Mouse (Mus musculus): ENCODE measurements at regions not wholly inside any gene's neighbourhood (a gene's known extent, or its start where the extent isn't known, plus 50 kb on each side); places are given as distances from the start of the nearest gene placed in this dataset.

- Histone ChIP-seq H3K9me3 (replicated peaks; ENCODE audit: low read length) (peaks cover 7% of the 10 kb centered on the region; the same call in 1 of the 2 replicates), H3K4me2 (ENCODE audit: low read length) (no peak overlapping the region), H3K9ac (ENCODE audit: low read depth, low read length) (no peak overlapping the region), H3K36me3 (ENCODE audit: insufficient read depth, low read length) (no peaks in the 10 kb centered on the region), H3K27me3 (ENCODE audit: insufficient read depth, low read length) (no peaks in the 10 kb centered on the region), H3K4me1 (replicated peaks; ENCODE audit: insufficient read depth, low read length) (no peaks in the 10 kb centered on the region), H3K4me3 (replicated peaks; ENCODE audit: low read depth, low read length) (no peak overlapping the region), H3K27ac (no peak overlapping the region)
- DNase-seq (ENCODE audit: low spot score) = no peak
- WGBS = 61% methylated on average over 8 of the region's 8 CpGs
- TF ChIP-seq CTCF (IDR thresholded peaks at IDR 0.05; ENCODE audit: low read depth) = no peak
- ATAC-seq (replicated peaks; ENCODE audit: low FRiP score, low read depth) = no peak
Measured at GRCm38 (mm10) chr10:98840411-98840810, 73.8 kb upstream of the Atp2b1 start.

GRCm38 (mm10) chr10:98840957-98841831, 73.0 kb upstream of the Atp2b1 start:
- ATAC-seq (replicated peaks; ENCODE audit: low FRiP score, low read depth) (no peak), DNase-seq (ENCODE audit: low spot score) (no peak)
- no peak overlapping the region for H3K4me2 ChIP-seq (ENCODE audit: low read length)
- H3K9ac ChIP-seq (ENCODE audit: low read depth, low read length) = no peak overlapping the region
- no peaks in the 10 kb centered on the region for H3K36me3 ChIP-seq (ENCODE audit: insufficient read depth, low read length)
- no peaks in the 10 kb centered on the region for H3K4me1 ChIP-seq (replicated peaks; ENCODE audit: insufficient read depth, low read length)
- H3K27ac ChIP-seq = no peak overlapping the region
- peaks cover 7% of the 10 kb centered on the region; the same call in 1 of the 2 replicates for H3K9me3 ChIP-seq (replicated peaks; ENCODE audit: low read length)
- H3K4me3 ChIP-seq (replicated peaks; ENCODE audit: low read depth, low read length) = no peak overlapping the region
- TF ChIP-seq CTCF (IDR thresholded peaks at IDR 0.05; ENCODE audit: low read depth) = no peak
- 82% methylated on average over 13 of the region's 13 CpGs for WGBS
- H3K27me3 ChIP-seq (ENCODE audit: insufficient read depth, low read length) = no peaks in the 10 kb centered on the region

GRCm38 (mm10) chr10:98841860-98842259, 72.3 kb upstream of the Atp2b1 start:
- no peaks in the 10 kb centered on the region for H3K27me3 ChIP-seq (ENCODE audit: insufficient read depth, low read length)
- peaks cover 7% of the 10 kb centered on the region; the same call in 1 of the 2 replicates for H3K9me3 ChIP-seq (replicated peaks; ENCODE audit: low read length)
- no peak overlapping the region for H3K4me3 ChIP-seq (replicated peaks; ENCODE audit: low read depth, low read length)
- no peak for ATAC-seq (replicated peaks; ENCODE audit: low FRiP score, low read depth)
- no peak overlapping the region for H3K27ac ChIP-seq
- no peak for DNase-seq (ENCODE audit: low spot score)
- 75% methylated on average over 3 of the region's 3 CpGs for WGBS
- TF ChIP-seq CTCF (IDR thresholded peaks at IDR 0.05; ENCODE audit: low read depth) = no peak
- H3K4me1 ChIP-seq (replicated peaks; ENCODE audit: insufficient read depth, low read length) = no peaks in the 10 kb centered on the region
- no peak overlapping the region for H3K4me2 ChIP-seq (ENCODE audit: low read length)
- H3K36me3 ChIP-seq (ENCODE audit: insufficient read depth, low read length) = no peaks in the 10 kb centered on the region
- no peak overlapping the region for H3K9ac ChIP-seq (ENCODE audit: low read depth, low read length)

- no peak overlapping the region for H3K9ac ChIP-seq (ENCODE audit: low read depth, low read length)
- no peak overlapping the region for H3K4me3 ChIP-seq (replicated peaks; ENCODE audit: low read depth, low read length)
- WGBS = 91% methylated on average over 1 of the region's 1 CpGs
- no peak overlapping the region for H3K27ac ChIP-seq
- ATAC-seq (replicated peaks; ENCODE audit: low FRiP score, low read depth) = no peak
- H3K4me1 ChIP-seq (replicated peaks; ENCODE audit: insufficient read depth, low read length) = no peaks in the 10 kb centered on the region
- H3K9me3 ChIP-seq (replicated peaks; ENCODE audit: low read length) = peaks cover 7% of the 10 kb centered on the region; the same call in 1 of the 2 replicates
- H3K27me3 ChIP-seq (ENCODE audit: insufficient read depth, low read length) = no peaks in the 10 kb centered on the region
- no peak for TF ChIP-seq CTCF (IDR thresholded peaks at IDR 0.05; ENCODE audit: low read depth)
- DNase-seq (ENCODE audit: low spot score) = no peak
- no peak overlapping the region for H3K4me2 ChIP-seq (ENCODE audit: low read length)
- no peaks in the 10 kb centered on the region for H3K36me3 ChIP-seq (ENCODE audit: insufficient read depth, low read length)
Measured at GRCm38 (mm10) chr10:98842721-98843120, 71.5 kb upstream of the Atp2b1 start.

GRCm38 (mm10) chr10:98849851-98850250, 64.4 kb upstream of the Atp2b1 start:
- ATAC-seq (replicated peaks; ENCODE audit: low FRiP score, low read depth) (no peak), DNase-seq (ENCODE audit: low spot score) (no peak)
- Histone ChIP-seq H3K9ac (ENCODE audit: low read depth, low read length) (no peak overlapping the region), H3K4me1 (replicated peaks; ENCODE audit: insufficient read depth, low read length) (no peaks in the 10 kb centered on the region), H3K27me3 (ENCODE audit: insufficient read depth, low read length) (no peaks in the 10 kb centered on the region), H3K9me3 (replicated peaks; ENCODE audit: low read length) (no peaks in the 10 kb centered on the region), H3K4me3 (replicated peaks; ENCODE audit: low read depth, low read length) (no peak overlapping the region), H3K27ac (no peak overlapping the region), H3K4me2 (ENCODE audit: low read length) (no peak overlapping the region), H3K36me3 (ENCODE audit: insufficient read depth, low read length) (no peaks in the 10 kb centered on the region)
- no peak for TF ChIP-seq CTCF (IDR thresholded peaks at IDR 0.05; ENCODE audit: low read depth)
- 79% methylated on average over 3 of the region's 3 CpGs for WGBS

GRCm38 (mm10) chr10:98857395-98857794, 56.8 kb upstream of the Atp2b1 start:
- no peak overlapping the region for H3K4me3 ChIP-seq (replicated peaks; ENCODE audit: low read depth, low read length)
- H3K9me3 ChIP-seq (replicated peaks; ENCODE audit: low read length) = no peaks in the 10 kb centered on the region
- ATAC-seq (replicated peaks; ENCODE audit: low FRiP score, low read depth) = no peak
- no peaks in the 10 kb centered on the region for H3K27me3 ChIP-seq (ENCODE audit: insufficient read depth, low read length)
- WGBS = 53% methylated on average over 3 of the region's 3 CpGs
- no peak overlapping the region for H3K4me2 ChIP-seq (ENCODE audit: low read length)
- TF ChIP-seq CTCF (IDR thresholded peaks at IDR 0.05; ENCODE audit: low read depth) = no peak
- H3K27ac ChIP-seq = no peak overlapping the region
- peak; percentile 61 for DNase-seq (ENCODE audit: low spot score)
- H3K36me3 ChIP-seq (ENCODE audit: insufficient read depth, low read length) = no peaks in the 10 kb centered on the region
- no peaks in the 10 kb centered on the region for H3K4me1 ChIP-seq (replicated peaks; ENCODE audit: insufficient read depth, low read length)
- no peak overlapping the region for H3K9ac ChIP-seq (ENCODE audit: low read depth, low read length)
